Mouse (Mus musculus) lung, adult 2 months (tissue): Measurements from ENCODE around the gene Jarid2.

Experiments used
- CTCF ChIP-seq: fragments of 200-500 bp; IDR thresholded peaks from 2 replicates; pipeline ENCODE4 v1.5.1; 2011; ENCODE audit warnings: mild to moderate bottlenecking, low read length, control low read depth; ENCODE audit not compliant: insufficient read depth
- POLR2A ChIP-seq: fragments of 200-500 bp; IDR thresholded peaks from 2 replicates; pipeline ENCODE4 v1.6.1; 2011; ENCODE audit warnings: low read depth, mild to moderate bottlenecking, control low read depth, low read length, borderline replicate concordance; ENCODE audit errors: extremely low read depth

DNA sequence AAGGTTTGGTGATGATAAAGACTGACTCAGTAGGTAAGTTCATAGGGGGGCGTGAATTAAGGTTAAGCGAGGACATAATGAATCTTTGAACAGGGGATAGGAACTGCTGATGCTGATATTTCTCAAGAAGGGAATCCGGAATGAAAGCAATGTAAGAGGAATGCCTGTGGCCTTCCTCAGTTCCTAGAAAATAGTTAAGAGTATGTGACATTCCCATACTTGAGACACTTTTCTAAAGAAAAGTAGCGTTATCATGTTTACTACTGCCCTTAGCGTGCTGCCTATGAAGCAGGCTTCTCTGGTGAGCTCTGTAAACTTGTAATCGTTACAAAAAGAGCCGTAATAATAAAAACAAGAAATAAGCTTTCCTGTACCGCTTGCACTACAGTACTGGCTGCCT is 227.8 kb downstream of the Jarid2 start:
- TF ChIP-seq CTCF (no peak), POLR2A (no peak)
